Mouse (Mus musculus) ZHBTc4 (cell line): Measurements from ENCODE around the gene Mbtps2.
A peak's percentile ranks its signal among the peaks of the same experiment; 100 is the strongest.

Experiments used
- DNase-seq: peaks from one replicate; pipeline ENCODE4 v3.0.0-alpha.2; 2011; ENCODE audit warnings: low read depth, low spot score

The Mbtps2 gene

DNA sequence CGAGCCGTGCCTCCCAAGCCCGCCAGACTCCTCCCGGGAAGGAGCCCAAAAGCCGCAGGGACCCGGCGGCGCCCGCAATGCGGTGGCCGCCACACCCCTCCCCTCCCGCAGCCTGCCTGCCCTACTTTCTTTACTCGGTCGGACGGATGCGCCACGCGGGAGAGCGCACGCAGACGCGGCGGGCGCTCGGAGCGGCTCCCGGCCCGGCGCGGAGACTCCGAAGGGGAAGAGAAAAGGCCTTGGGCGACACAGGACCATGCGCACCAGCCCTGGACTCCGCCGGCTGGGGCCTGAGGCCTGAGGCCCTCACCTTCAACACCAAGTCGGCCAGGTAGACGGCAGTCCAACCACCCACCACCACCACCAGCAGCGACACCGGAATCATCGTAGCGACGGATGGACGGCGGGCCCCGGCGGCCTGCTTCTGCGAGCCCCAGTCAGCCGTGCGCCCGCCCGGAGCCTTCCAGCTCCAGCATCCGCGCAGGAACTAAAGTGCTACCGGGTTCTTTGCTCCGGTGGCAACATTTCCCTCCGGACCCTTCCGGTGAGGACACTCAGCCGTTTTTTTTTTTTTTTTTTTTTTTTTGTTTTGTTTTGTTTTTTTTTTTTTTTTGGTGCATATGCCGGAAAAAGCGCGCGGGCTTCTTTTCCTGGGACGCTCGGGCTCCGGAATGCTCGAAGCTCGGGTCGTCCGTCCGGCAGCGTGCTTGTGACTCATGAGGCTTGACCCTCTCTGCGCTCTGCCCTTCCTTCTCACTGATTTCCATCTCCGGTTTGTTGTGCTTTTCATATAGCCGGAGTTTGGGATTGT is at the start of gene Mbtps2:
Mbtps2 (minus strand) TSS at position 530 of the 811 bp plus-strand sequence.
- DNase-seq, result peak; percentile 85

DNA sequence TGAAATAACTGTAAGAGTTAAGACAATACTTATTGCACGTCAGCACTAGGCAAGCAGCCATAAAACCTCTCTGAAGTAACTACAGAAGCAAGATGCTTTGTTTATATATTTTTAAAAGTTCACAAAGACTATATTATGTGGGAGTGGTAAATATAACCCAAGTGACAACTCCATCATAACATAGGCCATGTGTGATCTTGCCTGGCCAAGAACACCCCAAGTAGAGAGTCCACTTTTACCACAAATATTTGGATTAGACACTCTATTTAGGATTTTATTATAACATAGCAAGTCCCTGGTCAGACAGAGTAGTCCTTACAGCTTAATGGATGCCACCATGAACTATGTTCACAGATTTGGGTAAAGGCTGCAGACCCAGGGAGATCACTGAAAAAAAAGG is 47.9 kb upstream of the Mbtps2 start:
- no peak for DNase-seq

DNA sequence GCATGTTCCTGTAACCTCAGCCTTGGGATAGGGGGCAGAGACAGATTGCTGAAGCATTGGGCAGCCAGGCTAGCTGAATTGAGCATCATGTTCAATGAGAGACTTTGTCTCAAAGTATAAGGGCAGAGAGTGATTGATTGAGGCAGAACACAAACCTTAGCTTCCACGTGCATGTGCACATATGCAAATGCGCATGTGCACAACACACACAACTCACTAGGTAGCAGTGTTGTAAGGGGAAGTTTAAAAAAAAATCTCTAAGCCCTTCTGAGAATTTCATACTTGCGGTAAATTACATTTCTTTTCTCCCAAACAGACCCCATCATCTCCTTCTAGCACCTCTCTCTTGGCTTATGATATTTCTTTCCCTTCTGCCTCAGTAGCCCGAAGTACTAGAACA is 46.2 kb upstream of the Mbtps2 start:
- DNase-seq, result no peak

GRCm38 (mm10) chrX:157644300-157644699 is 45.8 kb upstream of the Mbtps2 start:
- peak; percentile 60 for DNase-seq

DNA sequence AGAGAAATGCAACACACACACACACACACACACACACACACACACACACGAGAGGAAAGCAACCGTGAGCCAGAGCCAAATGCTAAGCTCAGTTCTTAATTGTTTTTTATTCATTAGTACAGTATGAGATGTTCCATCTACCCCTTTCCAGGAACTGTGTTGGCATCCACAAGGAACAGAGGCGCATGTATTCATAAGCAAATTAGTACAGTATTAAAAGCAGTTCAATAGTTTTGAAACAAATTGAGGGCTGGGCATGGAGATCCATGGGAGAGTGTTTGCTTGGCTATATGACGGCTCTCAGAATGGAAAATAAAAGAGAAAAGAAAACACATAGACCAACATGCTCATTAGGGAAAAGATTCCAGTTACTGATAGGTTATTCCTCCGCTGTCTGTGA is 44.3 kb upstream of the Mbtps2 start:
- no peak for DNase-seq

GRCm38 (mm10) chrX:157637253-157637652 is 38.7 kb upstream of the Mbtps2 start:
- no peak for DNase-seq

DNA sequence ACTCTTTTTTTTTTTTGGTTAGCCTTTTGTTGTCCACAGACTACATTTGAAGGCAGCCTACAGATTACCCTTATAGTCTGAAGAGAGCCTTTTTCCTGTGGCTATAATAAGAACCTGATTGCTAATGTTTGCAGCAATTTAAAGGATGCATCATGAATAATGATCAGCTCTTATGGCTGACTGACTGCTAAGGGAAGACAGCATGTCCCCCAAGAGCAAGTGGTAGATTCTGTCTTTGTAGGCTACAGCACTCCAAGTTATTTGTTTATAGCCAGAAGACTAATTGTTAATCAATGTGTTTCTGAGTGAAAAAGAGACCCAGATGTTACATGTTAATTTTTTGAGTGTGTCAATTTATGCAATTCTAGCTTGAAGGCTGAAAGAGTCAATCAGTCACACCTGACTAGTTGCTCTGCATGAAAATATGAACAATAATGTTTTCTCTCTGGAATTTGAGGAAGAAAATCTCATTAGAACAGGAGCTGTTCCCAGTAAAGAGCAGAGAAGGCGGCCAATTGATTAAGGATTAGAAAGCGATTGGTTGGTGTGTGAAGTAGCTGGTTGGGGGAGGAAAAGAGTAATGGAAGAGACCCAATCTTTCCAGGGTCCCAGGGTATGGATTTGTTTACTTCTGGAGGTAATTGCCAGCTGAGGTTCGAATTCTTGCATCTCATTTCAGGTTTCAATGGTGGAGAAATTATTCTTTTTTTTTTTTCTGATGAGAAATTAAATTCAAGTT is 35.3 kb upstream of the Mbtps2 start:
- DNase-seq, result no peak

DNA sequence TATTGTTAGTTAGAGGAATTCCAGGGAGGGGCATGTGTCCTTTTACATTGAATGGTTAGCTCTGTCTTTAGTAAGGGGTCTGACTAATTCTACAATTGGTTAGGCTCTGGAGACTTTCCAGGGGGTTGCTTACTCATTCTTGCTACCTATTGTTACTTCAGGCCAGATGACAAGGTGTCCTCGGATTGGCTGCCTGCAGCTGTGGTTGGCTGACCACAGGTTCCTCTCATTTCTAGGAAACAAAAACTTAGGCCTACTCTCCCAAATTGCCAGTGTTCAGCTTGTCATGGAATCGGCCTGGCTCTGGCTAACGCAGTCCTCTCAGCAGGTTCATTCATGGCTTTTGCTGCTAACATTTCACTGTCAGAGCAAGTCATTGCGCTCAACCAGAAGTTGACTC is 31.8 kb upstream of the Mbtps2 start:
- no peak for DNase-seq

GRCm38 (mm10) chrX:157612894-157613293 is 14.4 kb upstream of the Mbtps2 start:
- peak; percentile 63 for DNase-seq

- DNase-seq, result peak; percentile 88
Measured at GRCm38 (mm10) chrX:157601450-157601849, 2.9 kb upstream of the Mbtps2 start.

- DNase-seq, result no peak
Measured at GRCm38 (mm10) chrX:157597585-157598185, 830 bp downstream of the Mbtps2 start.

DNA sequence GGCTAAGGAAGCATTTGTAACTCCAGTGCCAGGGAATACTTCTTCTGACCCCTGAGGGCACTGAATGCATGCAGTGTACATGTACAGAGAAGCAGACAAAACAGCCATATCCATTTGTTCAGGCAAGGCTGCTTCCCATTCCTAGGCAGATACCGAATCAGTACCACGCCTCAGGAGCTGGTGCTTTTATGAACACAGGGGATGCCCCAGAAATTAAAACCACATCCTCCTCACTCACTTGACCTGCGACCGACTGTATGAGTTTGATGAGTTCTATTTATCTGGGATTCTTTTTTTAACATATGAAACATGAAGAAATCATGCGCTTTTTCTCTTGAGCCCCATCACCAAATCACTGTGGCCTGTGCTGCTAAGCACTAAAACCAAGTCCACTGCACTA is 1.7 kb downstream of the Mbtps2 start:
- DNase-seq, result no peak

GRCm38 (mm10) chrX:157595927-157596326 is 2.6 kb downstream of the Mbtps2 start:
- no peak for DNase-seq

GRCm38 (mm10) chrX:157594606-157595005 is 3.9 kb downstream of the Mbtps2 start:
- DNase-seq, result no peak

DNA sequence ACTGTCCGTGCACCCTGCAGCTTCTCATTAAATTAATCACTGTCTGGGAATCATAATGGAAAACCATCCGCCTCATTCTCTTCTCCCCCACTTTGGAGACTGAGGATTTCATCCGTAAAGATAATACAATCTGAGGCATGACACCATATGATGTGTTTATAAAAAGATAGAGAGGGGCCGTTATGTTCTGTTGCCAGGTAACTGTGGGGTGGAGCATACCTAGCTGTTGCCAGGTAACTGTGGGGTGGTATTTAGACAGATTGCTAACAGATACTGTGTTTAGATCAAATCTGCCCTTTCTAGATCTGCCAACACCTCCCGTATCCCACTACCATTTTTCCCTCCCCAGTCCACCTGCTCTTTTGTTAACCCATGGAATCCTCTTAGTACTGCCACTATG is 11.5 kb downstream of the Mbtps2 start:
- no peak for DNase-seq

DNA sequence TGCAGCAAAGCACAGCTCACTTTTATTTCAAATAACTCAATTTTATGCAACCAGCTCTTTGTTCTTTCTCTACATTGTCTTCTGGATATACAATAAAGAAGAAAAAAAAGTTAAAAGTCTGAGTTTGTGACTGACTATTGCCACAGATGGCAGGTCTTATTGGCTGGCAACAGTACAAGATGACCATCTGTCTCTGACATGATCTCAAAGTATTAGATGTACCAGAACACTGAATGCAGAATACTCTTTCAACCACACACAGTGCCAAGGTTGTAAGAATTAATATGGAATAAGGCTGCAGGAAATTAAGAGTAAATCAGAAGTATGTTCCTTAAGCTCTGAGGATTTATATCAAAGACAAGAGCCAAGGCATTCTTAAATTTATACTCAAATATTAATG is 12.1 kb downstream of the Mbtps2 start:
- DNase-seq, result no peak

DNA sequence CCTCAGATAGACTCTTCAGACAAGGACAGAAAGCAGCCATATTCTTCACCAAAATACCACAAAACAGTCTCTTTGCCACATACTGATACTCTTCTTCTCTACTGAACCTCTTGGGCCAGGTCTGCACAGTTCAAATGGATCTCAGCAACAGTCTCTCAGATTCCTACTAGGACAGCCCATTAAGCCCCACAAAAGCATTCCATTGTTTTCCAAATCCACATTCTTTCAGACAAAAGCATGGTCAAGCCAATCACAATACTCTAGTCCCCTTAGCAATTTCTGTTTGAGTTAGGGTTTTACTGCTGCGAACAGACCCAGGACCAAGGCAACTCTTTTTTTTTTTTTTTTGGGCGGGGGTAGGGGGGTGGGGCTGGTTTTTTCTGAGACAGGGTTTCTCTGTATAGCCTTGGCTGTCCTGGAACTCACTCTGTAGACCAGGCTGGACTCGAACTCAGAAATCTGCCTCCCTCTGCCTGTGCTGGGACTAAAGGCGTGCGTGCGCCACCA is 19.4 kb downstream of the Mbtps2 start:
- DNase-seq, result peak; percentile 89

GRCm38 (mm10) chrX:157574683-157575082 is 23.8 kb downstream of the Mbtps2 start:
- DNase-seq, result no peak

DNA sequence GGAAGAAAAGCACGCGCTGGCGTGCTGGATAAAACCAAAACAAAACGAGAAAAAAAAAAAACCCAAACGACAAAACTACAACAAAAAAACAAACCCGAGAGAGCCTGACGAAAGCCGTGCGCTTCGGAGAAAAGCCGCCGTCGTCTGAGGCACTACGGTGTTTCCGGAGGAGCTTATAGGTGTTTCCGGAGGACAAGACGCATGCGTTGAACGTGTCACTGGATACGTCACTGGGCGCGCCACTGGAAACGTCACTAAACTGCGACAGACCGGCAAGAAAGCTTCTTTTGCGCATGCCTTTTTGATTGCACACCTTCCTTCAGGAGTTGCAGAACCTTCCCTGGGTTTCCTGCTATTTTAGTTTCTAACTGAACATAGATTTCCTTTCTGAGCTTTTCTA is 29.7 kb downstream of the Mbtps2 start, which contains the start of gene Yy2:
Yy2 (minus strand) TSS at position 146 of the 400 bp plus-strand sequence.
- peak; percentile 86 for DNase-seq

DNA sequence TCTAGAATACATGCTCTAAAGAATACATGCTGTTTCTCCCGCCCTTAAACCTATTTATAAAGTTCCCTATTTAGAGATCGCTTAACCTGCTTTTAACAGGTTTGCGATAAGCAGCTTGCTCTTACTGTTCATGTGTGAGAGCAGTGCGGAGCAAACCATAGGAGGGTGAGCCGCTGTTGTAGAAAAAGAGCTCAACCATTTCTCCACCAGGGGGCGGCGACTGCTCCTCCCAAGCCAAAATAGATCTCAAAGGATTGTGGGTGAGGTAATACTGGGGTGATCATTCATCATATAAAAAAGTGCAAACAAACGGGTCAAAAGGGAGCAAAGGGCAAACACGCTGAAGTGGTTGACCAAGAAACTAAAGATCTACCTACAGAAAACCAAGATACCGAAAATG is 34.7 kb downstream of the Mbtps2 start:
- DNase-seq, result peak; percentile 60

- DNase-seq, result peak; percentile 80
Measured at GRCm38 (mm10) chrX:157547082-157547481, 51.4 kb downstream of the Mbtps2 start.

DNA sequence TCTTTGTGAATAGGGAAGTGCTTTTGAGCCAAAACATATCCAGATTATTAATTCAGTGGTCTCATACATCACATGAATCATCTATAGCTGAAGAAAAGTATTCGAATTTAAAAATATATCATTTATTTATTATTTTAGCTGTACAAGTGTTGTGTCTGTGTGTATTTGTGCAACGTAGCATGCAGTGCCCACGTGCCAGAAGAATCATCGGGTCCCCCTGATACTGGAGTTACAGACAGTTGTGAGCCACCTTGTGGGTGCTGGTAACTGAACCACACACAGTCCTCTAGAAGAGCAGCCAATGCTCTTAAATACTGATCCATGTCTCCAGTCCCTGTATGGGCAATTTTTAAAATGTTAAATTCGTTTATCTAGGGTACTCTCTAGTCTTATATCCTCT is 92.1 kb downstream of the Mbtps2 start:
- no peak for DNase-seq
